8 mouse cellular contexts compared by ENCODE assay signal in genomic region chr8:70560096-70560495, GRCm38 (mm10). TPM values are rescaled to one million over a fixed set of nuclear protein-coding genes. Genes with fewer than 3 reads are reported as not detected.
DNase-seq lines count a peak whose midpoint lies in the region; ATAC-seq and TF ChIP-seq lines count a peak whose summit lies in the region.
"Had no signal": no experiment of that assay in that cellular context is flagged by ENCODE, and none has a peak within 500 bp of the region (broad histone marks: within the 10 kb centered on the region; RNA-seq: fewer than 3 reads in every experiment).

No protein-coding gene starts in this region.

- 0 out of 2 replicates have a peak, but pooled peaks have one; percentile 25 for TF ChIP-seq CTCF in bone marrow macrophage, adult 2 months (IDR thresholded peaks at IDR 0.05; ENCODE audit: low read depth, low read length)

- WGBS in heart, embryonic 10.5 days = 68% methylated on average over 2 of the region's 2 CpGs
- WGBS in forebrain, embryonic 15.5 days = 74% methylated on average over 2 of the region's 2 CpGs

- no peaks in the 10 kb centered on the region for H3K36me3 ChIP-seq in heart, embryonic 10.5 days
- H3K36me3 ChIP-seq in forebrain, embryonic 15.5 days = no peaks in the 10 kb centered on the region

- peak overlapping the region; percentile 80 for H3K27ac ChIP-seq in bone marrow macrophage, adult 2 months (ENCODE audit: insufficient read depth, low read depth, low read length)
- H3K27ac ChIP-seq in heart, embryonic 10.5 days = peak overlapping the region; percentile 77
- no peak overlapping the region for H3K27ac ChIP-seq in forebrain, embryonic 15.5 days (replicated peaks)
- H3K27ac ChIP-seq: limb, embryonic 12.5 days had no signal

- DNase-seq in right cerebral cortex, postnatal 10 days (ENCODE audit: low spot score in 2 of 2) = peak; percentile 65 to 75
- DNase-seq in right cerebral cortex, postnatal 36 days (ENCODE audit: low spot score in 2 of 2) = no peak
- no peak for DNase-seq in heart, embryonic 10.5 days (ENCODE audit: low spot score)
- peak; percentile 76 to 88 for DNase-seq in kidney, postnatal 25 days

- H3K9ac ChIP-seq in forebrain, embryonic 15.5 days (replicated peaks) = no peak overlapping the region
- H3K9ac ChIP-seq: limb, embryonic 12.5 days had no signal

- peaks cover 62% of the 10 kb centered on the region for H3K4me1 ChIP-seq in bone marrow macrophage, adult 2 months (ENCODE audit: control insufficient read depth, insufficient read depth, low read length)
- peaks cover 74% of the 10 kb centered on the region for H3K4me1 ChIP-seq in heart, embryonic 10.5 days
- peaks cover under 1% of the 10 kb centered on the region; the same call in 1 of the 2 replicates for H3K4me1 ChIP-seq in forebrain, embryonic 15.5 days

- no peak overlapping the region for H3K4me2 ChIP-seq in forebrain, embryonic 15.5 days (replicated peaks)
- H3K4me2 ChIP-seq: limb, embryonic 12.5 days had no signal

- H3K9me3 ChIP-seq in heart, embryonic 10.5 days = no peaks in the 10 kb centered on the region
- H3K9me3 ChIP-seq in forebrain, embryonic 15.5 days = no peaks in the 10 kb centered on the region
- H3K9me3 ChIP-seq: limb, embryonic 12.5 days had no signal

- TF ChIP-seq POLR2A in bone marrow macrophage, adult 2 months (IDR thresholded peaks at IDR 0.05; ENCODE audit: borderline replicate concordance, low read depth, low read length) = no peak

- H3K4me3 ChIP-seq in bone marrow macrophage, adult 2 months (ENCODE audit: insufficient read depth, low read length) = peak overlapping the region; percentile 14; the same call in 1 of the 2 replicates
- H3K4me3 ChIP-seq in heart, embryonic 10.5 days = no peak overlapping the region
- H3K4me3 ChIP-seq in forebrain, embryonic 15.5 days = no peak overlapping the region
- H3K4me3 ChIP-seq: limb, embryonic 12.5 days had no signal

- ATAC-seq in monocyte, adult 5-6 weeks (replicated peaks; ENCODE audit: insufficient number of reproducible peaks, low FRiP score, low TSS enrichment, poor library complexity, severe bottlenecking) = peak; percentile 56
- ATAC-seq in forebrain, embryonic 15.5 days (replicated peaks) = no peak

- H3K27me3 ChIP-seq in heart, embryonic 10.5 days (ENCODE audit: insufficient read depth, poor library complexity, severe bottlenecking) = no peaks in the 10 kb centered on the region
- no peaks in the 10 kb centered on the region for H3K27me3 ChIP-seq in forebrain, embryonic 15.5 days
- H3K27me3 ChIP-seq: limb, embryonic 12.5 days had no signal

RNA-seq across cellular contexts. Expression of gene Ell, which starts 20.8 kb away (rescaled TPM):
- 17.1 TPM in 2 replicates for polyA plus RNA-seq in bone marrow macrophage, adult 2 months (2012; ENCODE audit: insufficient read depth, insufficient read length, missing spikeins)
- polyA plus RNA-seq in heart, embryonic 10.5 days (2016; fragmentation: Nextera tagmentation; extraction: Ambion mirVana) = 15.8 and 18.5 TPM in 2 replicates
- 13.9 to 16.9 TPM (median 15.1 TPM) in 3 replicates for total RNA-seq in monocyte, adult 5-6 weeks (2017)
- 17.4 and 19.2 TPM in 2 replicates for polyA plus RNA-seq in forebrain, embryonic 15.5 days (2015; fragmentation: Nextera tagmentation; extraction: Ambion mirVana)

RNA-seq across cellular contexts. Expression of gene Kxd1, which starts 32.3 kb away (rescaled TPM):
- 82.2 and 82.3 TPM in 2 replicates for polyA plus RNA-seq in bone marrow macrophage, adult 2 months (2012; ENCODE audit: insufficient read depth, insufficient read length, missing spikeins)
- polyA plus RNA-seq in heart, embryonic 10.5 days (2016; fragmentation: Nextera tagmentation; extraction: Ambion mirVana) = 67.0 and 68.3 TPM in 2 replicates
- 63.0 to 84.2 TPM (median 67.0 TPM) in 3 replicates for total RNA-seq in monocyte, adult 5-6 weeks (2017)
- 49.8 and 50.2 TPM in 2 replicates for polyA plus RNA-seq in forebrain, embryonic 15.5 days (2015; fragmentation: Nextera tagmentation; extraction: Ambion mirVana)

RNA-seq across cellular contexts. Expression of gene Fkbp8, which starts 32.6 kb away (rescaled TPM):
- 163 and 178 TPM in 2 replicates for polyA plus RNA-seq in bone marrow macrophage, adult 2 months (2012; ENCODE audit: insufficient read depth, insufficient read length, missing spikeins)
- polyA plus RNA-seq in heart, embryonic 10.5 days (2016; fragmentation: Nextera tagmentation; extraction: Ambion mirVana) = 295 and 310 TPM in 2 replicates
- 147 to 174 TPM (median 173 TPM) in 3 replicates for total RNA-seq in monocyte, adult 5-6 weeks (2017)
- polyA plus RNA-seq in forebrain, embryonic 15.5 days (2015; fragmentation: Nextera tagmentation; extraction: Ambion mirVana) = 433 and 440 TPM in 2 replicates

RNA-seq across cellular contexts. Expression of gene Isyna1, which starts 34.1 kb away (rescaled TPM):
- polyA plus RNA-seq in bone marrow macrophage, adult 2 months (2012; ENCODE audit: insufficient read depth, insufficient read length, missing spikeins) = 36.0 and 41.4 TPM in 2 replicates
- polyA plus RNA-seq in heart, embryonic 10.5 days (2016; fragmentation: Nextera tagmentation; extraction: Ambion mirVana) = 192 and 214 TPM in 2 replicates
- 9.3 to 16.3 TPM (median 15.3 TPM) in 3 replicates for total RNA-seq in monocyte, adult 5-6 weeks (2017)
- 116 TPM in 2 replicates for polyA plus RNA-seq in forebrain, embryonic 15.5 days (2015; fragmentation: Nextera tagmentation; extraction: Ambion mirVana)

RNA-seq across cellular contexts. Expression of gene Ssbp4, which starts 48.6 kb away (rescaled TPM):
- polyA plus RNA-seq in bone marrow macrophage, adult 2 months (2012; ENCODE audit: insufficient read depth, insufficient read length, missing spikeins) = 106 and 123 TPM in 2 replicates
- 67.3 and 107 TPM in 2 replicates for polyA plus RNA-seq in heart, embryonic 10.5 days (2016; fragmentation: Nextera tagmentation; extraction: Ambion mirVana)
- total RNA-seq in monocyte, adult 5-6 weeks (2017) = 83.1 to 151 TPM (median 94.1 TPM) in 3 replicates
- polyA plus RNA-seq in forebrain, embryonic 15.5 days (2015; fragmentation: Nextera tagmentation; extraction: Ambion mirVana) = 114 TPM in 2 replicates

Comparison
In these comparisons a context has a peak if more than half of its experiments do, and no peak if none do; other contexts are left out.
1. DNase-seq: peak in right cerebral cortex, postnatal 10 days (2 of 2) and kidney, postnatal 25 days (2 of 2); none in right cerebral cortex, postnatal 36 days (0 of 2) and heart, embryonic 10.5 days (single experiment).